Mouse (Mus musculus): Measurements from ENCODE around the gene Ppan. TPM values are rescaled to one million over a fixed set of nuclear protein-coding genes. Genes with fewer than 3 reads are reported as not detected.

Ppan gene
- polyA plus RNA-seq, 1 experiment from 2014 or later: 48.1 TPM

DNA sequence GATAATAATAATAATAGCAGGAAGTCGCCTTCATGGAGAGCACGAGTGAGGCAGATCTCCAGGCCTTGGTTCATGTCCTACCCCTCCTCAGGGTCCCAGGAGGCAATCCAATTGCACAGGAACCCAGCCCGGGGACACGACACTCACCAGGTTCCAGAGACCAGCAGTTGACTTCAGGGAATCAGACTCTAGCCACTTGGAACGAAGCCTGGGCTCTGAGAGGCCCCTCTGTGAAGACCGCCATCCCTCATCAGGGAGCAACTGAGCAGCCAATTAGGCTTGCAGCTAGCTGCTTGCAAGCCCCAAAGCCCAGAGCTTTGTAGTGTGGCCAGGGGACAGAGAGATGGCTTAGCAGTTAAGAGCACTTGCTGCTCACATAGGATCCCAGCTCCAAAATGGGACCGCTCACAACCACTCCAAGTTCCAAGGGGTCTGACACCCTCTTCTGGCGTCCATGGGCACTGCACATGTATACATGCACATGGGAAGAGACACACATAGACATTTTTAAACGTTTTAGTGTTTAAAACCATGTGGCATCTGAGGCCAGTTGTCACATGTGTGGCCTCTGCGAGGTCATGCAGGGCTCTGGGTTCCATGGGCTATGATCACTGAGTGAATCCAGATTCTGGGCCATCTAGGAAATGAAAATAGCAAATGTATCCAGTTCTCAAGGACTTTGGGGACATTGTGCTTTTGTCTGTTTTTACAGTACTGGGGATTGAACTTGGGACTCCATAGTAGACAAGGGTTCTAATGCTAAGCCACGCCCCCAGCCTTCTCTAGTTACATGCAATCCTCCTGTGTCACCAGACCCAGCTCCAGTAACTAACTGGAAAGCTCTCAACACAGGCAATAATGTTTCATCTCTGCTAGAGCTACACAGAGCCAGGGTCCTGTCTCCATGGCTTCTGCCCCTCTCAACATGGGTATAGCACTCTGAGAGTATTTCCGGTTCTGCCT, 17.5 kb upstream of the Ppan start:
- Histone ChIP-seq H3K9me3 (no peaks in the 10 kb centered on the region), H3K27ac (replicated peaks) (no peak overlapping the region), H3K4me3 (no peak overlapping the region), H3K36me3 (no peaks in the 10 kb centered on the region), H3K9ac (no peak overlapping the region), H3K4me2 (no peak overlapping the region), H3K4me1 (replicated peaks) (peaks cover 6% of the 10 kb centered on the region), H3K27me3 (peaks cover 51% of the 10 kb centered on the region)
- ATAC-seq (ENCODE audit: low read depth): no peak
- 77% methylated on average over 12 of the region's 12 CpGs for WGBS

DNA sequence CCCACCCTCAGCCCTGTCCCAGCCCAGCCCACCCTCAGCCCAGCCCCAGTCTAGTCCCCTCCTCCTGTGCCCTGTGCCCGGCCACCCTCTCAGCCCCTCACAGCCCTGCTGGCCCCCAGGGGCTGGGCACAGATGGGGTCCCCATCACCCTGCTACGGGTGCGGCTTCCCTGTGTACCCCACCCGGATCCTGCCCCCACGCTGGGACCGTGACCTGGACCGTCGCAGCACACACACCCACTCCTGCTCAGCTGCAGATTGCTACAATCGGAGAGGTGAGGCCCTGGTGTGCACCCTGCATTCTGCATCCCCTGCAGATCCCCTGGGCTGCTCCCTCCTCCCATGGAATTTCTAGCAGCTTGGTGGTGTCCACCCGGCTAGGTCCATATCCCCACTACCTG, 15.0 kb upstream of the Ppan start:
- H3K4me1 ChIP-seq (replicated peaks): peaks cover 12% of the 10 kb centered on the region
- no peak for ATAC-seq (ENCODE audit: low read depth)
- H3K27ac ChIP-seq (replicated peaks): no peak overlapping the region
- H3K9me3 ChIP-seq: no peaks in the 10 kb centered on the region
- WGBS: 90% methylated on average over 10 of the region's 10 CpGs
- no peak overlapping the region for H3K9ac ChIP-seq
- peaks cover 34% of the 10 kb centered on the region for H3K27me3 ChIP-seq
- H3K4me3 ChIP-seq: no peak overlapping the region
- H3K4me2 ChIP-seq: no peak overlapping the region
- H3K36me3 ChIP-seq: no peaks in the 10 kb centered on the region

DNA sequence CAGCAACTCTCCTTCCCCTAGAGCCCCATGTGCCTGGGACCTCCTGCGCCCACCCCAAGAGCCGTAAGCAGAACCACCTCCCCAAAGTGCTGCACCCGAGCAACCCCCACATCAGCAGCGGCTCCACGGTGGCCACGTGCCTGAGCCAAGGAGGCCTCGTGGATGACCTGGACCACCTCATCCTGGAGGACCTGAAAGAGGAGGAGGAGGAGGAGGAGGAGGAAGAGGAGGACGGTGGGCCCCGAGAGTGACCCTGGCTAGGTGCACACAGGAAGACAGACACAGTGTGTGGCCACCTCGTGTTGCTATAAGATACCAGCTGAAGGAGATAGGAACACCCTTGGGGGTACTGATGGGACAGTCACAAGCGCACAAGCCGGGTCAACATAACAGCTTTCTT, 14.5 kb upstream of the Ppan start:
- ATAC-seq (ENCODE audit: low read depth): no peak
- no peaks in the 10 kb centered on the region for H3K36me3 ChIP-seq
- WGBS: 91% methylated on average over 12 of the region's 12 CpGs
- no peaks in the 10 kb centered on the region for H3K9me3 ChIP-seq
- peaks cover 29% of the 10 kb centered on the region for H3K27me3 ChIP-seq
- no peak overlapping the region for H3K9ac ChIP-seq
- H3K4me1 ChIP-seq (replicated peaks): peaks cover 11% of the 10 kb centered on the region
- H3K27ac ChIP-seq (replicated peaks): no peak overlapping the region
- H3K4me3 ChIP-seq: no peak overlapping the region
- H3K4me2 ChIP-seq: no peak overlapping the region

DNA sequence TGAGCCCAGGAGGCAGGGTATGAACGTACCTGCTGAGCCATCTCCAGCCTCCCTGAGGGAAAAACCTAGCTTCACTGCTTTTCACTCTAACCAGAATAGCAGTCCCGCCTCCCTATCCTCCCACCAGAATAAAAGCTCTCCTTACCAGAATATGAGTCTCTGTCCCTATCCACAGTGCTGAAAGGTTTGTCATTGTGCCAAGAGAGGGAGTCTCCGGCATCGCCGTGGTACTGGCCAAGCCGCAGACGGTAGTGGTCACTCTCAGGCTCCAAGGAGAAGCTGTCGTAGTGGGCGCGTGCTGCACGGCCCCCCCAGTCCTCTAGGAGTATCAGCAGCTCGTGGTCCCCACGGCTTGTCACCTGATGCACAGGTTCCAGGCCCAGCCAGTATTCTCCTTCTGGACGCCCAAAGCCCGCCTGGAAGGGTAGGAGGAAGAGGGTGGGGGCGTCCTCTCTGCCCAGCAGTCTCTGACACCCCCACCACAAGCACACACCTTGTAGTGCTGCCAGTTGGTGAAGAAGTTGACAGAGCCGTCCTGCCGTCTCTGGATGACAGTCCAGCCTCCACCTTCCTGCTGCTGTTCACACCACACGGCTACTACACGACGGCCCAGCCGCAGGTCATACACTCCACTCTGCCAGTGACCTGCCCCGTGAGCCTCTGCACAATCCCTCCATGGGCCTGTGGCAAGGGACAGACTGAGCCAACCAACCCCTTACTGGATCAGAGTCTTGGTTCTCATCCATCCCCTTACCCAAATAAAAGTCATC, 12.8 kb upstream of the Ppan start:
- H3K9ac ChIP-seq: no peak overlapping the region
- WGBS: 68% methylated on average over 23 of the region's 23 CpGs
- no peak overlapping the region for H3K4me2 ChIP-seq
- no peaks in the 10 kb centered on the region for H3K9me3 ChIP-seq
- peaks cover 6% of the 10 kb centered on the region for H3K4me1 ChIP-seq (replicated peaks)
- no peak overlapping the region for H3K4me3 ChIP-seq
- H3K27me3 ChIP-seq: peaks cover 12% of the 10 kb centered on the region
- H3K36me3 ChIP-seq: no peaks in the 10 kb centered on the region
- H3K27ac ChIP-seq (replicated peaks): no peak overlapping the region
- ATAC-seq (ENCODE audit: low read depth): no peak

DNA sequence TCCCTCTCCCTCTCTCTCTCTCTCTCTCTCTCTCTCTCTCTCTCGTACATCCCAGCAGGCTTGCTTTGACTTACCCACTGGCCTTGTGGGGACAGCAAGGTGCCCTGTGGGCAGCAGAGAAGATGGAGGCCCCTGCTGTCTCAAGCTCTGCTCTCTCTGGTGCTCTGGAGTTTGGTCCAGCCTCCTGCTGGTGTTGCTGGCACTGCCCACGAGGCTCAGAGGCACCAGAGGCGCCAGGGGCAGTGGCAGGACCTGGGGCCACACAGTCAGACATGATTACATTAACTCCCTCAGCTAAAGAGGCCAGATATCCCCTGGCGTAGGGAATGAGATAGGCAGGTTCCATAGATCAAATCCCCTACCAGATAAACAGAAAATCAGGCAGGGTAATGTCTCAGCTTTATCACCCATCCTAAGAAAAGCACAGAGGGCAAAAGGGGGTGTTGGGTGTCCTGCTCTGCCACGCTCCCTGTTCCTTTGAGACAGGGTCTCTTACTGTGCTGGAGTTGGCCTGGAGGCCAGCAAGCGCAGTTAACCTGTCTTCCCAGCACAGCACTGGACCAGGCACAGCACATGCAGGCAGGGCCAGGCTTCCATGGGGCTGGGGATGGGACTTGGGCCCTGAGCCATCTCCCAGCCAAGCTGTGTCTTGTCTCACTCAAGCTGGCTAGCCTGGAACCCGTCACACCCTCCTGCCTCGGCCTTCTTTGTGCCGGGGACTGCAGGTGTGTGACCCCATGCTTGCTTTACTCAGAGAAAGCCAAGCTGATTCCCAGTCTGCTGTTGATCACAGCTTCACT, 11.5 kb upstream of the Ppan start:
- no peak overlapping the region for H3K4me3 ChIP-seq
- ATAC-seq (ENCODE audit: low read depth): no peak
- H3K36me3 ChIP-seq: no peaks in the 10 kb centered on the region
- no peak overlapping the region for H3K9ac ChIP-seq
- H3K27ac ChIP-seq (replicated peaks): no peak overlapping the region
- peaks cover 6% of the 10 kb centered on the region for H3K4me1 ChIP-seq (replicated peaks)
- H3K27me3 ChIP-seq: no peaks in the 10 kb centered on the region
- H3K9me3 ChIP-seq: no peaks in the 10 kb centered on the region
- WGBS: 74% methylated on average over 9 of the region's 9 CpGs
- no peak overlapping the region for H3K4me2 ChIP-seq

DNA sequence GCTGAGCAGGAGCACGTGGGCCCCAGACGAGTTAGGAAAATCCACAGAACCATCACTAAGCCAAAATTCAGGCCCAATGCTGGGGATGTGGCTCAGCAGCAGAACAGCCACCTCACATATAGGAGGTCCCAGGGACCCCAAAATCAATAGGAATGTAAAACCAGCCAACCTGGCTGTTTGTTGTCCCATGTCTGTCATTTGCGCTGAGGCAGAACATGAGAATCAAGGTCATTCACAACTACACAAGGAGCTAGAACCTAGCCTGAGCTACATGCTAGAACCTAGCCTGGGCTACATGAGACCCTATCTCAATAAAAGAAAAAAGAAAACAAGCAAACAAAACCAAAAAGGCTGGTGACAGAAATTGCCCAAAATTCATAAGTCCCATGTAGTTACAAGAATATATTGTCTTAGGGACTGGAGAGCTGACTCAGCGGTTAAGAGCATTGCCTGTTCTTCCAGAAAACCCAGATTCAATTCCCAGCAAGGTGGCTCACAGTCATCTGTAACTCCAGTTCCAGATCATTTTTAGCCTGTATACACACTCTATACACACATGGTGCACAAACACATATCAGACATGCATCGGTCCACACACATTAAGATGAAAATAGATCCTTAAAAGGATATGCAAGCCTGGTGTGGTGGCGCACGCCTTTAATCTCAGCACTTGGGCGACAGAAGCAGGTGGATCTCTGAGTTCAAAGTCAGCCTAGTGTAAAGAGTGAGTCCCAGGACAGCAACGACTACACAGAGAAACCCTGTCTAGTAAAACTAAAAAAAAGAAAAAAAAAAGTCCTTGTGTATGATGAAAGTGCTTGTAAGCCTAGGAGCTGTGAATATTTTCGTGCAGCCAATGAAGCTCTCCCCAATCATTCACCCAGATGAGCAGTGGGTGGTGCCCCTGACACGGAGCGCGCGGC, 10.6 kb upstream of the Ppan start:
- peak overlapping the region; percentile 61 for H3K9ac ChIP-seq
- H3K27me3 ChIP-seq: no peaks in the 10 kb centered on the region
- H3K4me2 ChIP-seq: peak overlapping the region; percentile 69
- H3K4me1 ChIP-seq (replicated peaks): peaks cover 6% of the 10 kb centered on the region
- H3K4me3 ChIP-seq: peak overlapping the region; percentile 46
- ATAC-seq (ENCODE audit: low read depth): no peak; the same call in none of the 2 replicates
- H3K36me3 ChIP-seq: no peaks in the 10 kb centered on the region
- WGBS: 37% methylated on average over 14 of the region's 14 CpGs
- peak overlapping the region; percentile 95 for H3K27ac ChIP-seq (replicated peaks)
- no peaks in the 10 kb centered on the region for H3K9me3 ChIP-seq

DNA sequence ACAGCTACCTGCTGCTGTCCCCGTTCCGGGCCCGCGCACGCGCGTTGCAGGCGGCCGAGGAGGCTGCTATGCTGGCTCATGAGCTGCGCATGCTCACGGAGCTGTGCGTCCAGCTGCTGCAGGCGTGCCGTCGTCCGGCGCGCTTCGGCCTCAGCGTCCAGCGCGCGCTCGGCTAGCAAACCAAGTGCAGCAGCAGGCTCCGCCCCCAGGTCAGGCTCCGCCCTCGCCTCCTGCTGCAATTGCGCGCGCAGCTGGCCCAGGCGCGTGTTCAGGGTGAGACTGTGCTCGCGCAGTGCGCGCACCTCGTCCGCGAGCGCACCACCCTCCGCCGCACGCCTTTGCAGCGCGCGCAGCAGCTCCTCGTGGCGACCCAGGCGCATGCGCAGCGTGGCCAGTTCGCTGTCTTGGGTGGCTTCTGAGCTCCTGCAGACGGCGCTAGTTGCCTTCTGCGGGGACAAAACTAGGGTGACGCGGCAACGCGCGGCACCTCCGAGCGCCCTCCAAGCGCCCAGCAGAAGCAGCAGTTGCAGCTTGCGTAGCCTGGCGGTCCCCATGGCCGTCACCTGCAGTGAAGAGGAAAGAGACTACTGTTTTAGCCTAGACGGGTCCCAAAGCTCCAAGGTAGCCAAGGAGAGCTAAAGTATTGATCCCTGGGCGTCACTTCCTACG, 9.8 kb upstream of the Ppan start:
- Histone ChIP-seq H3K27me3 (no peaks in the 10 kb centered on the region), H3K36me3 (no peaks in the 10 kb centered on the region), H3K9me3 (no peaks in the 10 kb centered on the region), H3K9ac (peak overlapping the region; percentile 79), H3K4me1 (replicated peaks) (peaks cover 6% of the 10 kb centered on the region), H3K4me2 (peak overlapping the region; percentile 69), H3K4me3 (peak overlapping the region; percentile 46), H3K27ac (replicated peaks) (peak overlapping the region; percentile 95)
- peak; percentile 93 for ATAC-seq (ENCODE audit: low read depth)
- under 1% methylated on average over 69 of the region's 69 CpGs for WGBS

DNA sequence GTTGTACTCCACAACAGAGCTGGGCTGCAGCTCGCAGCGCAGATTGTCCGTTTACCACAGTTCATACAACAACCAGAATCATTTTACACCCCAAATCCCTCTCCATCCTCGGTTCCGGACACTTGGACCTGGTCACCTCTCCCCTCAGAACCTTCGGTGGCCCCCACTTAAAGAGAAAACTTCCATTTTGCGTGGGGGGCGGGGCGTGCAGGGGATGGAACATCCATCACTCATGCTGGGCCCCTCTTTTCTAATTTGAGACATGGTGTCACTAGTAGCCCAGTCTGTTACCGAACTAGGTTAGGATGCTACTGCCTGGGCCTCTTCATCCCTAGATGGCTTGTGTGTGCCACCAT, 9.3 kb upstream of the Ppan start:
- H3K9me3 ChIP-seq: no peaks in the 10 kb centered on the region
- peak overlapping the region; percentile 46 for H3K4me3 ChIP-seq
- peak; percentile 25 for ATAC-seq (ENCODE audit: low read depth)
- peak overlapping the region; percentile 79 for H3K9ac ChIP-seq
- H3K27ac ChIP-seq (replicated peaks): peak overlapping the region; percentile 95
- no peaks in the 10 kb centered on the region for H3K27me3 ChIP-seq
- WGBS: 20% methylated on average over 10 of the region's 10 CpGs
- no peaks in the 10 kb centered on the region for H3K36me3 ChIP-seq
- H3K4me2 ChIP-seq: peak overlapping the region; percentile 69
- H3K4me1 ChIP-seq (replicated peaks): peaks cover 6% of the 10 kb centered on the region

DNA sequence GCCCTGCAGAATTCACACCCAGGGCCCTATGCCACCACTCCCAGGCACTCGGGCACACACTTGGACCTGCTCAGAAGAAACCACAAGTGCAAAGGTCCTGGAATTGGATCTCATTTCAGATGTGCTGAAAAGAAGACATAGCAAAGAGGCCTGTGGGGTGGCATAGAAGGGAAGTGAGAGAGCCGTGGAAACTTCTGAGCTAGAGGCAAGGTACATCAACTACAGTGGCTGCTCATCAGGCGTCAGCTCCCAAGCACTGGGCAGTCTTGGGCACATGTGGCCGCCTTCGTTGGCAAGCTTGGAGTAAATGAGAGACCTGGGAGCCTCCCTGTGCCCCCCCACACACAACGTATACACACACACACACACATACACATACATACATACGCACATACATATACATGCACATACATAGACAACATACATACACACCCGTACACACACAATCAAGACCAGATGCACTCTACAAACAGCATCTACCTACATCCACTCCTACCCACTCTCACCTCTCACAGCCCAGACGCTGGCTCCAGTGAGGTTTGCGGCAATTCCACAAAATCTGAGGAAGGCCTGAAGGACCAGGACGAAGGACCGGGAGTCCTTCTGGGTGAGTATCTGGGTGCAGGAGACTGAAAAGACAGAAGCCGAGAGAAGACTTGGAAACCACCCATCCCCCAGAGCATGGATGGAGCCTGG, 8.7 kb upstream of the Ppan start, which contains the start of gene Angptl6:
Gene Angptl6 (minus strand): TSS at position 631 of the 696 bp plus-strand sequence.
- Histone ChIP-seq H3K27ac (replicated peaks) (peak within 1 kb of the TSS; percentile 95), H3K27me3 (no peaks in the 10 kb centered on the region), H3K4me2 (peak within 1 kb of the TSS; percentile 69), H3K9me3 (no peaks in the 10 kb centered on the region), H3K4me3 (peak within 1 kb of the TSS; percentile 46), H3K9ac (peak within 1 kb of the TSS; percentile 79), H3K4me1 (replicated peaks) (peaks cover 6% of the 10 kb centered on the region), H3K36me3 (no peaks in the 10 kb centered on the region)
- 89% methylated on average over 13 of the region's 13 CpGs for WGBS
- ATAC-seq (ENCODE audit: low read depth): no peak

DNA sequence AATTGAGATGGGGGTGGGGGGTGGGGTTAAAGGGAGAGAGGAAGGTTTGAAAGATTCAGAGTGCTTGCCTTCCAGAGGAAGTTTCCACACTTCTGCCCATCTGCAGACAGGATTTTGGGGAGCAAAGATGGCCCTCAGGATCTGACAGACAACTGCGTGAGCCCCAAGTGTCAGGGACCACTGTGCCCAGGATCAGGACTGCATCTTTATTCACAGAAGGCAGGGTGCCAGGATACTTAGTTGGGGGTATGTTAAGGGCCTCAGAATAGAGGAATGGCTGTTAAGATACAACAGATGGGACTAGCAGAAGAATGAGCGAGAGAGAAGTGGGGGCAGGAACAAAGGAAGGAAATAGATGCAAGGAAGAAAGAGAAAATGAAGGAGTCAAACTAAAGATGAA, 1.4 kb upstream of the Ppan start:
- ATAC-seq (ENCODE audit: low read depth): no peak
- no peak overlapping the region for H3K4me2 ChIP-seq

More for the DNA sequence above, 1.4 kb upstream of the Ppan start:
- WGBS: 98% methylated on average over 2 of the region's 2 CpGs
- Histone ChIP-seq H3K4me1 (replicated peaks) (peaks cover 17% of the 10 kb centered on the region), H3K27me3 (no peaks in the 10 kb centered on the region), H3K36me3 (peaks cover 24% of the 10 kb centered on the region), H3K4me3 (no peak overlapping the region), H3K27ac (replicated peaks) (no peak overlapping the region), H3K9ac (no peak overlapping the region), H3K9me3 (no peaks in the 10 kb centered on the region)

Measured in neural tube, embryonic 13.5 days (tissue).